Mouse (Mus musculus): ENCODE data around the gene Rep15. TPM values are rescaled to one million over a fixed set of nuclear protein-coding genes. Genes with fewer than 3 reads are reported as not detected.

Gene Rep15
- total and polyA plus RNA-seq, 2 experiments from 2014 or later: 0.48 TPM; not detected in 1

DNA sequence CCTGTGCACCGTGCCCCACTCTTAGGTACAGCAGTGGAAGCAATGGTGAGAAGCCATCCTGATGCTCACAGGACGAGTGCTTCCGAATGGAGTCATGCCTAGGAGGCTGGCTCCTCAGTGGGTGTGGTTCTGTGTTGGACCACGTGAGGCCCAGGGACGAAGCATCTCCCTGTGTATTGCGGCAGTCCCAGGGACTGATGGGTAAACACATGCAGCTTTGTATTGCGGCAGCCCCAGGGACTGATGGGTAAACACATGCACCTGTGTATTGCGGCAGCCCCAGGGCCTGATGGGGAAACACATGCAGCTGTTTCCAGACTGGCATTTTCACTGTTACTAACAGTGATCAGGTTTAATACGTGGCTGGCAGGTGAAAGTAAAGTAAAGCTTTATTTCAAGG lies 29.2 kb downstream of the Rep15 start:
- Histone ChIP-seq H3K27me3 (ENCODE audit: insufficient read depth, low read length) (no peaks in the 10 kb centered on the region), H3K4me2 (ENCODE audit: low read depth, low read length) (no peak overlapping the region), H3K9me3 (ENCODE audit: low read length) (no peaks in the 10 kb centered on the region), H3K4me3 (ENCODE audit: low read length) (no peak overlapping the region), H3K9ac (replicated peaks; ENCODE audit: low read length) (no peak overlapping the region), H3K36me3 (ENCODE audit: insufficient read depth, low read length) (peaks cover 11% of the 10 kb centered on the region), H3K4me1 (ENCODE audit: insufficient read depth, low read length) (no peaks in the 10 kb centered on the region), H3K27ac (no peak overlapping the region)
- ATAC-seq: peak; percentile 58; the same call in 1 of the 2 replicates
- DNase-seq (ENCODE audit: low spot score): peak; percentile 19
- TF ChIP-seq CTCF (IDR thresholded peaks at IDR 0.05; ENCODE audit: low read depth): no peak
- 79% methylated on average over 9 of the region's 9 CpGs for WGBS

DNA sequence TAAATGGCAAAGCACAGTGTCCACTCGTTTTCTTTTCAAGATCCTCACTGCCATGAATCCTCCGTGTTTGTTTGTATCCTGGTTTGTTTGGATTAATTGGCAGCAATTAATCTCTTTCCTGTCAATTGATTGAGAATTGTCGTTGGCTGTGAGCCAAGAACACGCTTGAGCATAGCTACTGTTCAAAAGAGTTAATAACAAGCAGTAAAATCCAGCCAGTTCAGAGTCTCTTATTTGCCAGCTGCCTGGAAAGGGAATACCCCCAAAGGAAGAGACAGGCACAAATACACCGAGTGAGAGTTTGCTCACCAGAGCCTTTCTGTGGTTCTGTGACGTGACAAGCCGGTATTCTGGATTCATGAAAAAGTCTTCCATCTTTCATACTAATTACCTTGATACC lies 29.6 kb downstream of the Rep15 start:
- Histone ChIP-seq H3K9me3 (ENCODE audit: low read length) (no peaks in the 10 kb centered on the region), H3K4me3 (ENCODE audit: low read length) (no peak overlapping the region), H3K4me2 (ENCODE audit: low read depth, low read length) (no peak overlapping the region), H3K27ac (no peak overlapping the region), H3K9ac (replicated peaks; ENCODE audit: low read length) (no peak overlapping the region), H3K4me1 (ENCODE audit: insufficient read depth, low read length) (no peaks in the 10 kb centered on the region), H3K27me3 (ENCODE audit: insufficient read depth, low read length) (no peaks in the 10 kb centered on the region), H3K36me3 (ENCODE audit: insufficient read depth, low read length) (peaks cover 12% of the 10 kb centered on the region)
- WGBS: 57% methylated on average over 7 of the region's 7 CpGs
- TF ChIP-seq CTCF (IDR thresholded peaks at IDR 0.05; ENCODE audit: low read depth): no peak
- DNase-seq (ENCODE audit: low spot score) (peak; percentile 14), ATAC-seq (no peak)

DNA sequence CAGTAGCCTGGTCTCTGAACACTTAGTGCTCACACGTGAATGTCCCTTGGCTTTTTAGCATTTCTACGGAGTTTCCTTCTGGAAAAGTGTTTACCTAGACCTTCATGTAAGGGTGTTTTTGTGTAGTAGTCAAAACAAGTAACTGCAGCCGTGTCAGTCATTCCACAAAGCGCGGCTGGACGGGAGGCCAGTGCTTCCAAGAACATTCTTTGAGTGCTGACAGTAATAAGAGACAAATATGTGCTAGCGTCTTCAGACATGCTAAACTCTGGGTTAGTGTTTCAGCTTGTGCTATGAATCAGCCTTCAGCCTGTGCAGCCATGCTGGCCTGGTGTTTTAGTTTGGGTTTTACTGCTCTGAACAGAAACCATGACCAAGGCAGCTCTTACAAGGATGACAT lies 30.3 kb downstream of the Rep15 start:
- no peak overlapping the region for H3K4me3 ChIP-seq (ENCODE audit: low read length)
- 90% methylated on average over 7 of the region's 7 CpGs for WGBS
- no peaks in the 10 kb centered on the region for H3K4me1 ChIP-seq (ENCODE audit: insufficient read depth, low read length)
- no peak overlapping the region for H3K27ac ChIP-seq
- H3K9me3 ChIP-seq (ENCODE audit: low read length): no peaks in the 10 kb centered on the region
- DNase-seq (ENCODE audit: low spot score): no peak
- ATAC-seq: no peak
- H3K27me3 ChIP-seq (ENCODE audit: insufficient read depth, low read length): no peaks in the 10 kb centered on the region
- H3K36me3 ChIP-seq (ENCODE audit: insufficient read depth, low read length): peaks cover 18% of the 10 kb centered on the region
- H3K4me2 ChIP-seq (ENCODE audit: low read depth, low read length): no peak overlapping the region
- no peak for TF ChIP-seq CTCF (IDR thresholded peaks at IDR 0.05; ENCODE audit: low read depth)
- no peak overlapping the region for H3K9ac ChIP-seq (replicated peaks; ENCODE audit: low read length)

DNA sequence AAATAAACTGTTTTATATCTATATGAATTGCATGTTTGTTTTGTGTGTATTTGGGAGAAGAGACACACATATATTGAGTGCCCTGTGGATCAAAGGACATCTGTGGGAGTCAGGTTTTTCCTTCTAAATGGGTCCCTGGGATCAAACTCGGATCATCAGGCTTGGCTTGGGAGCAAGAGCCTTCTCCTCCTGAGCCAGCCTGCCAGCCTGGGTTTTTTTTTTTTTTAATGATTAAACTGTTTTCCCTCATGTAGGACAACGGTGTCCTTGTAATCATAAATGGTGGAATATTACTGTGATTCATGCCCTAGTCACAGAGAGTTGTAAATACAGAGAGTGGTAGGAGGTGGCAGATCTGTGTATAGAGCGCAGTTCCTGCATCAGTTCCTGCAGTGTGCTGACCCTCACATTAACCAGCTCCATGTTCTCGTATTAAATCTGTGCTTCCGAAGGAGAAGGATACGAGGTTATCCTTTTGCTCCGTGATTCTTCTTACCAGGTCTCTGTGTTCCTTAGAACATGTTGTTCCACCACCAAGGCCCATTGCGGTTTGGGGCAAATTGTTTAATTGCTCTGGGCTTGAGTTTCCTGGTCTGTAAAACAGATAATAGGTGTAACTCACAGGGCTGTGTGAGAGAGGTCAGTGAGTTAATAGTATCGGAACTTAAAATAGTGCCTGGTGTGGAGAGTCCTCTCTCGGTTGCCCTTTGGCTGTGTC lies 32.0 kb downstream of the Rep15 start:
- Histone ChIP-seq H3K27ac (no peak overlapping the region), H3K9me3 (ENCODE audit: low read length) (no peaks in the 10 kb centered on the region), H3K9ac (replicated peaks; ENCODE audit: low read length) (no peak overlapping the region), H3K4me3 (ENCODE audit: low read length) (no peak overlapping the region), H3K36me3 (ENCODE audit: insufficient read depth, low read length) (peaks cover 18% of the 10 kb centered on the region), H3K27me3 (ENCODE audit: insufficient read depth, low read length) (no peaks in the 10 kb centered on the region), H3K4me2 (ENCODE audit: low read depth, low read length) (no peak overlapping the region), H3K4me1 (ENCODE audit: insufficient read depth, low read length) (no peaks in the 10 kb centered on the region)
- ATAC-seq: no peak
- DNase-seq (ENCODE audit: low spot score): no peak
- WGBS: 94% methylated on average over 10 of the region's 10 CpGs
- no peak for TF ChIP-seq CTCF (IDR thresholded peaks at IDR 0.05; ENCODE audit: low read depth)

GRCm38 (mm10) chr6:147064944-147065261 lies 32.5 kb downstream of the Rep15 start:
- H3K27me3 ChIP-seq (ENCODE audit: insufficient read depth, low read length): no peaks in the 10 kb centered on the region
- H3K27ac ChIP-seq: no peak overlapping the region
- DNase-seq (ENCODE audit: low spot score) (no peak), ATAC-seq (no peak)
- H3K9ac ChIP-seq (replicated peaks; ENCODE audit: low read length): no peak overlapping the region
- 87% methylated on average over 6 of the region's 6 CpGs for WGBS
- H3K9me3 ChIP-seq (ENCODE audit: low read length): no peaks in the 10 kb centered on the region
- no peak for TF ChIP-seq CTCF (IDR thresholded peaks at IDR 0.05; ENCODE audit: low read depth)
- H3K4me2 ChIP-seq (ENCODE audit: low read depth, low read length): no peak overlapping the region
- peaks cover 18% of the 10 kb centered on the region for H3K36me3 ChIP-seq (ENCODE audit: insufficient read depth, low read length)
- H3K4me3 ChIP-seq (ENCODE audit: low read length): no peak overlapping the region
- H3K4me1 ChIP-seq (ENCODE audit: insufficient read depth, low read length): no peaks in the 10 kb centered on the region

- Histone ChIP-seq H3K27me3 (ENCODE audit: insufficient read depth, low read length) (no peaks in the 10 kb centered on the region), H3K27ac (no peak overlapping the region), H3K9me3 (ENCODE audit: low read length) (no peaks in the 10 kb centered on the region), H3K4me3 (ENCODE audit: low read length) (no peak overlapping the region), H3K9ac (replicated peaks; ENCODE audit: low read length) (no peak overlapping the region), H3K36me3 (ENCODE audit: insufficient read depth, low read length) (peaks cover 20% of the 10 kb centered on the region; the same call in 1 of the 2 replicates), H3K4me1 (ENCODE audit: insufficient read depth, low read length) (no peaks in the 10 kb centered on the region), H3K4me2 (ENCODE audit: low read depth, low read length) (no peak overlapping the region)
- DNase-seq (ENCODE audit: low spot score) (no peak), ATAC-seq (peak; percentile 59; the same call in 1 of the 2 replicates)
- WGBS: 25% methylated on average over 5 of the region's 5 CpGs
- 0 out of 2 replicates have a peak, but pooled peaks have one; percentile 3 for TF ChIP-seq CTCF (IDR thresholded peaks at IDR 0.05; ENCODE audit: low read depth)
Observed at GRCm38 (mm10) chr6:147075808-147076387, 43.5 kb downstream of the Rep15 start.

GRCm38 (mm10) chr6:147076878-147077277 lies 44.5 kb downstream of the Rep15 start:
- Histone ChIP-seq H3K9ac (replicated peaks; ENCODE audit: low read length) (no peak overlapping the region), H3K36me3 (ENCODE audit: insufficient read depth, low read length) (peaks cover 11% of the 10 kb centered on the region; the same call in 1 of the 2 replicates), H3K4me3 (ENCODE audit: low read length) (no peak overlapping the region), H3K27ac (no peak overlapping the region), H3K9me3 (ENCODE audit: low read length) (no peaks in the 10 kb centered on the region), H3K27me3 (ENCODE audit: insufficient read depth, low read length) (no peaks in the 10 kb centered on the region), H3K4me2 (ENCODE audit: low read depth, low read length) (no peak overlapping the region), H3K4me1 (ENCODE audit: insufficient read depth, low read length) (no peaks in the 10 kb centered on the region)
- TF ChIP-seq CTCF (IDR thresholded peaks at IDR 0.05; ENCODE audit: low read depth): no peak
- WGBS: 85% methylated on average over 8 of the region's 8 CpGs
- no peak for DNase-seq (ENCODE audit: low spot score)
- ATAC-seq: 0 out of 2 replicates have a peak, but pooled peaks have one; percentile 51
